Mouse (Mus musculus) thymus, adult 18-20 months (tissue): ENCODE data around the gene Clta.
A peak's percentile ranks its signal among the peaks of the same experiment; 100 is the strongest.
"Not testable (repeated sequence)": the region's sequence is repeated elsewhere in the genome, so short reads cannot be mapped to it uniquely, and the experiment has no call there.

Experiments used
- DNase-seq, 2 experiments: peaks; one replicate each; pipeline ENCODE4 v3.0.0; 2022; ENCODE audit warnings: mixed read lengths in 2 of 2

The Clta gene

DNA sequence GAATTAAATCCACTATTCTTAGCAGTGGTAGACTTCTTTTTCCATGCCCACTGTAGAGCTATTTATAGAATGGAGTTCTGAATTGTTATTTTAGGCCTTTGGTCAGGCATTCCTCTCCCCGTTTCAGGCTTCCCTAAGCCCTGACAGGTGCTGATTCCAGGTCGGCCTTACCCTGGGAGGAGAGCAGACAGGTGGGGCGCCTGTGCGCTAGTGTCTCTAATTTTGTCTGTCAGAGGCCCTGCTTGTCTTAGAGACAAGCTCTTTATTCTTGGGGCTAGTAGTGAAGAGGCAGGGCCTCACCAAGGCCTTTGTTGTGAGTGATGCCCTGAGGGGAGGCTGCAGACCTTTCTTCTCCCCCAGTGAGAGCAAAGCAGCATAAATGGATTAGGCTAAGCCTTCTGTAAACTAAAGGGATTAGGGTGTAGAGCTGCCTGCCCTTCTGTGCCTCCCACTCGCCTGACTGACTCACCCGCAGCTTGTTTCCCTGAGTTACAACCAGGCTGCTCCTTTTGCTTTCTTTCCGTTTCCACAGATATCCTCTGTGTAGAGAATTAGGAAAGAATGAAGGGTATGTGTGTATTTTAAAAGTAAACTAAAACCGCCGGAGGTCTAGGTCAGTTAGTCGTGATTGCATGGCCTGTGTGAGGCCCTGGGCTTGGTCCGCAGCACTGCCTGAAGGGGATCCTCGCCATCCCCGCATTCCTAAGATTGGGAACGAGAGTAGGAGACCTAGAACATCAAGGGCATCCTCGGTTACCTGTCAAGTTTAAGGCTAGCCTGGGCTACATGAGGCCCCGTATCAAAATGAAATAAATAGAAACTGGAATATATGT is 24.3 kb downstream of the Clta start:
- DNase-seq = no peak

GRCm38 (mm10) chr4:44029661-44030066 is 25.4 kb downstream of the Clta start:
- no peak for DNase-seq

GRCm38 (mm10) chr4:44031521-44031920 is 27.3 kb downstream of the Clta start:
- no peak for DNase-seq

GRCm38 (mm10) chr4:44036455-44036854 is 32.2 kb downstream of the Clta start:
- no peak for DNase-seq

DNA sequence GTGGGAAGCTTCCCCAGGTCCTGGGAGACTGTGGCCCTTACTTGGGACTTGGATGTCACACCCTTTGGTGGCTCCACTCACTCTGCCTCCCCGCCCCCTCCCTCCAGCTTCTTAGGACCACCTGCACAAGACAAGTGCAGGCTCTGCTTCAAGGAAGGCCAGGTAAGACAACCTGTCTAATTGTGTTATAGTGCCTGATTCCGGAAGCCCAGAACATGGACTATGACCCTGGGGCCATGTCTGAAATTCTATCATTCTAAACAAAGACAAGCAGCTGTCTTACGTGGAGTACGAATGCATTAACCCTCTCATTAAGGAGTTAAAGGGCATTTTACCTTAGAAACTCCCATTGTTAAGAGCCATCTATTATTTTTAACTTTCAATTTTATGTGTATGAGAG is 36.5 kb downstream of the Clta start:
- DNase-seq = no peak

- no peak for DNase-seq
Observed at GRCm38 (mm10) chr4:44042429-44042828, 38.2 kb downstream of the Clta start.

DNA sequence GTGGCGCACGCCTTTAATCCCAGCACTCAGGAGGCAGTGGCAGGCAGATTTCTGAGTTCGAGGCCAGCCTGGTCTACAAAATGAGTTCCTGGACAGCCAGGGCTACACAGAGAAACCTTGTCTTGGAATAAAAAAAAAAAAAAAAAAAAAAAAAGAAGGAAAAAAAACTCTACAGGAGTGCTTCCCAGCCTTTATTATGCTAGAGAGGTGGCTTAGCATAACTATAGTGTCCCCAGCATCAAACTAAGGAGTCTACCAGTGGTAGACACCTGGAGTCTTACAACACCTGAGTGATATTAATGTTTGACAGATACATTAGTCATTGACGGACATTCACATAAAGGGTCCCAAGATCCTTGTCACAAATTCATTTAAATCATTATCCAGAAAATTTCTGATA is 38.9 kb downstream of the Clta start:
- DNase-seq = not testable (repeated sequence)

- DNase-seq = no peak
Observed at GRCm38 (mm10) chr4:44044685-44045356, 40.6 kb downstream of the Clta start.

GRCm38 (mm10) chr4:44046066-44046465 is 41.8 kb downstream of the Clta start:
- DNase-seq = no peak

DNA sequence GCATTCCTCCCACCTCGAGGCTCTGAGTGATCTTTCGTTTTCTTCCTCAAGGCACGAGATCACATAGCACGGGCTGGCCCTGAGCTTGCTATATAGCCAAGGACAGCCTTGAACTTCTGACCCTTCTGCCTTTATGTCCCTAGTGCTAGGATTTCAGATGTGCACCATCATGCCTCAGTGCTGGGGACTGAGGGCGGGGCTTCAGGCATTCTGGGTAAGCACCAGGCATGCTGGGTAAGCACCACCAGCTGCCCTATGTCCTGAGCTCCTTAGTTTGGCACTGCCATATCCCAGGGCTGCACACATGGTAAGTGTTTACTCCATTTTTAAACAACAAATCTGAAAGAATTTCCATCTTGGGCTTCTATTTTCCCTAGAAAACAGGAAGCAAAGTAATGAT is 45.6 kb downstream of the Clta start:
- DNase-seq = no peak

DNA sequence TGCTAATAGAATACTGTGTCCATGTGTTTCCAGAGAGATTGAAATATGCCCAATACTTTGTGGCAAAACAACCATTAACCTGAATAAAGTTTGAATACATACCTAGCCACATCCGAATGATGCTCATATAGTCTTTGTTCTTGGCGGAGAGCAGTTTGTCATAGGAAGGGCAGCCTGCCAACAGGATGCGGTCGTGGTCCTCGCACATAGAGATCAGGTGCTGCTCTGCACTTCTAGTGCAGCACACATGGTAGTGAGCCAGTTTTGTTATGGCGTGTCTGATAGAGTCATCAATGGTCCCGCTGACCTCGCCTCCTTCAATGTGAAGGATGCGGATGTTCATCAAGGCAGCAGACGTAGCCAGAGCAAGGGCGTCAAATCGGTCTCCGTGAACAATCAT is 55.4 kb downstream of the Clta start:
- no peak for DNase-seq

DNA sequence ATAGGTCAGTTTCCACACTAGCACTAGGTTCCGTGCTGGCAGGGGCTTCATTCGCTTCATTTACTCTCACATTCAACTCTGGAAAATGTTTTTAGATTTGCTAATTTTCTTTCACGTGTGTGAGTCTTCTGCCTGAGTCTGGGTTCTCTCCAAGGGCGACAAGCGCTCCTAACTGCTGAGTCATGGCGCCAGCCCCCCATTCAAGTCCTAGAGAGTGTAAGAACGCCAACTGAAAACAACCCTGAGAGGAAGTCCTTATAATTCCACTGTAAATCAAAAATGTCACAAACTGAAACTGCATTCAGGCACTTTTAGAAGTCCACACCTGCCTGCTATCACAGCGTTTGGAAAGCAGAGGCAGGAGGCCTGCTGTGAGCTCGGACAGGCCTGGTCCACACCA is 57.8 kb downstream of the Clta start:
- DNase-seq = no peak

- no peak for DNase-seq
Observed at GRCm38 (mm10) chr4:44062816-44063215, 58.6 kb downstream of the Clta start.

GRCm38 (mm10) chr4:44065355-44066025 is 61.2 kb downstream of the Clta start:
- peak; percentile 81 to 85 for DNase-seq

DNA sequence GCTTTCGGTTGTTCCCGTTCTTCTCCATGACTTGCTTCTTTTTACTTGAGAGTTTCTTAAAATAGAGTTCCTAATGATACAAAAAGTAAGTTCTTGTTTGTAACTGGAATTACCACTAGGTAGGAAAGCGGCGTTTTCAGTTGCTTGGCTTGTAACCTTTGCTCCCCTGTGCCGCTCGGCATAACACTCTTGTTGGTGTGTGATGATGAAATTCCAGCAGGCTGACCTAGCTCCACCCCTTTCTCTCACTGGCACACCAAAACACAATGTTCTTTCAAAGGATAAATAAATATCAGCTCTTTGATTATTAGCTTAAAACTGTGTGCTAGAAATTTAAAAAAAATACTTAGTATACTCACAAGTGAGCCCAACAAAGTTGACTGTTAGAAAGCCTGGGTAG is 62.6 kb downstream of the Clta start:
- no peak for DNase-seq

GRCm38 (mm10) chr4:44068736-44069135 is 64.5 kb downstream of the Clta start:
- no peak for DNase-seq

GRCm38 (mm10) chr4:44069411-44069810 is 65.2 kb downstream of the Clta start:
- no peak for DNase-seq

GRCm38 (mm10) chr4:44070641-44071040 is 66.4 kb downstream of the Clta start:
- DNase-seq = no peak

GRCm38 (mm10) chr4:44071741-44072145 is 67.5 kb downstream of the Clta start:
- DNase-seq = no peak

- peak; percentile 83 to 85 for DNase-seq
Observed at GRCm38 (mm10) chr4:44072146-44072872, 68.1 kb downstream of the Clta start.

GRCm38 (mm10) chr4:44072873-44073441 is 68.7 kb downstream of the Clta start:
- no peak for DNase-seq

GRCm38 (mm10) chr4:44073799-44074198 is 69.5 kb downstream of the Clta start:
- no peak for DNase-seq

DNA sequence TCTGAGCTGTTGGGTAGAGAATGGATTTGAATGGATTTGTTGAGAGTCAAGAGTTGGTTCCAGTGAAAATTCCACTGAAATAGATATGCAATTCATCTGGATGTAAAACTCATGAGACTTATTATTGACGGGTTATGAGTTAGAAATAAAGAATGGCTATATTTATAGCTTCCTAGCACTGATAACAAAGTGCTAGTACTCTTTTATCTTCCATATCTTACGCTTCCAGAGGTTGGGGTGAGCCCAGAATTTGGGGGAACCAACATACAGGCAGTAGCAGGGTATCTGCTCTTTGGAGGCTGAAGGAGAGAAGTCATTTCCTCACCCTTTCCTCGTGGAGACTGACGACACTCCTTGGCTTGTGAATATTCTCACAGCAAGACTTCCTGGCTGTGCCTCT is 70.2 kb downstream of the Clta start:
- DNase-seq = no peak
